Mouse (Mus musculus): ENCODE data around the gene Slc22a17. TPM values are rescaled to one million over a fixed set of nuclear protein-coding genes. Genes with fewer than 3 reads are reported as not detected.
A peak's percentile ranks its signal among the peaks of the same experiment; 100 is the strongest.

The Slc22a17 gene
- polyA plus RNA-seq, 1 experiment from 2014 or later: 114 TPM

DNA sequence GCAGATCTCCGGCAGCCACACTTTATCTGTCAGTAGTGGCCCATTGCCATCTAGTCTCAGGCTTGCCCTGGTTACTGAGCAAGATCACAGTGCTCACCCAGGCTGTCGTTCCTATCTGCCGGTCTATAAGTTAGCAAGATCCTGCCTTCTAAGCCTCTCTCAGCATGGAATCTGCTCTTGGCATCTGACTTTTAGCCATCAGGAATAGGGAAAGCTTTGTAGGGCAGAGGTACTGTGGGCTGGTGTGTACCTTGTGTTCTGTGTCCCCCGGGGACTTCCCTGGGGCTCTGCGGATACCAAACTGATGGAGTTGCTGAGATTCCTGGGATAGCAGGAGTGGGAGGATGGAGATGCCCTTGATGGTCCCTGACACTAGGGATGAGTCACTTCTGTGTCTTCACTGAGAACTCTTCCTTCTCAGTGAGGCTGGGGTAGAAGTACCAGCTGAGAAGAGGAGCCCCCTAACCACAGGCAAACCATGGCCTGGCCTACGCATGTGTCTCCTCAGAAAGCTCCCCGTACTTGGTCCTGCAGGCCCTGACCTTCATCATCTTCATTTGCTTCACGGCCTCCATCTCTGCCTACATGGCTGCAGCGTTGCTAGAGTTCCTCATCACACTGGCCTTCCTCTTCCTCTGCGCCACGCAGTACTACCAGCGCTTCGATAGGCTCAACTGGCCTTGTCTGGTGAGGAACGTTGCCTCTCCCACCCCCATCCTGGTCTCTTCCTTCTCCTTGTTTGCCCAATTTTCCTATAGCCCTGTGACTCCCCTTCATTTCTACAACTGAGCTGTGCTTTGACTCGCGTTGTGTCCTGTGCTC, 24.6 kb upstream of the Slc22a17 start:
- no peaks in the 10 kb centered on the region for H3K36me3 ChIP-seq
- H3K4me1 ChIP-seq: peaks cover 19% of the 10 kb centered on the region
- H3K27ac ChIP-seq: no peak overlapping the region
- H3K9ac ChIP-seq: no peak overlapping the region
- no peak for ATAC-seq (ENCODE audit: insufficient number of reproducible peaks, insufficient read depth, low FRiP score, low TSS enrichment)
- H3K27me3 ChIP-seq: no peaks in the 10 kb centered on the region
- H3K9me3 ChIP-seq: no peaks in the 10 kb centered on the region
- no peak overlapping the region for H3K4me2 ChIP-seq (replicated peaks)
- WGBS: 89% methylated on average over 16 of the region's 16 CpGs
- H3K4me3 ChIP-seq: no peak overlapping the region

DNA sequence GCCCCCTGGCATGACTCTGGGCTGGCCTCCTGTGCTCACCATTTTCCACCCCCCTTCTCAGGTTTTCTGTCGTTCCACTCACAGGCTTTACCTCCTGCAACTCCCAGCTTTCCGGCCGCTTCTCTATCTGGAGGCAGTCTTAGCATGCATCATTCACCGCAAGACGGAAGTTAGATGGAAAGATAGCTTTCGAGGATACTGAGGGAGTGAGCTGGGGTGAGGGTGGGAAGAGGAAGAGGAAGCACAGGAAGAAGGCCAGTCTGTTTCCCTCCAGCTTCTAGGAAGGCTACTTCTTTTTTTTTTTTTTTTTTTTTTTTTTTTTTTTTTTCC, 23.9 kb upstream of the Slc22a17 start:
- Histone ChIP-seq H3K9me3 (no peaks in the 10 kb centered on the region), H3K4me1 (peaks cover 19% of the 10 kb centered on the region), H3K4me2 (replicated peaks) (peak overlapping the region; percentile 16; the same call in 1 of the 2 replicates), H3K36me3 (no peaks in the 10 kb centered on the region), H3K27me3 (no peaks in the 10 kb centered on the region), H3K9ac (peak overlapping the region; percentile 42; the same call in 1 of the 2 replicates), H3K27ac (peak overlapping the region; percentile 78), H3K4me3 (no peak overlapping the region)
- 30% methylated on average over 6 of the region's 6 CpGs for WGBS
- ATAC-seq (ENCODE audit: insufficient number of reproducible peaks, insufficient read depth, low FRiP score, low TSS enrichment): no peak

DNA sequence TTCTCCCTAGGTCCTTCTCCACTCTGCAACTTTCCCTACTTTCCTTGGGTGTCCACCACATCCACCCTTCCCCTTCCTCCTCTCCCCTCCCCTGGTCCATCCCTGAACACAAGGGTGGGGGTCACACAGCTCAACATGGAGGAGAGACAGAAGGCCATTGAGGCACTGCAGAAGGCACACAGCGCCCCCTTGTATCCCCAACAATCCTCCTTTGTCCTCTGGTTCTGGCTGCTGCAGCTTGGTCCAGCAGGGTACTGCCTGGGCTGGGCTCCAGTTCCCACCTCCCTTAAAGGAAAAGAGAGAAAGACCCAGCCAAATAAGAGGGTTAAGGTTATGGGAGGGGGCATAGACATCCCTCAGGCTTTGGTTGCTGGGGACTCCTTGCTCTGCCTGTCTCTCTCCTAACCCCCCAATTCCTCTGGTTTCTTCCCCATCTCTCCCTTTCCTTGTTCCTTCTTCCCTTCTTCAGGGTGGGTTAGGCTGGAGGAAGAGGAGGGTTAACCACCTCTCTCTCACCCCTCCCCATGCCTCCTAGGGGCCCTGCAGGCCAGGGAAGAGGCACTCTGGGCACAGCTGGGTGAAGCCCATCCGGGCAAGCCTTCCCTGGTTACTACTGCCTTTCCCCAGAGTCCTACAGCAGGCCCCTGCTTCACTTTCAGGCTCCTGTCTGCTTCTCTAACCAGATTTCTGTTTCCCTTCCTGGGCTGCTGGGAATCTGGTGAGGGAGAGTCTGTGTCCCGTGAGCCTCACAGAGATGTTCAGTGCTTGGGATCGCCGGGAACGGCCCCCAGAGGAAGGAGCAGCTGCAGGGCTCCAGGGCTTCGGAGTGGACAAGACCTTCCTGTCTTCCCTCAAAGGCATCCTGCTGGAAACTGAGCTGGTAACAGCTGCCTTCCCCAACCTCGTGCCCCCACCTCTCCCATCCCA, 23.2 kb upstream of the Slc22a17 start, which contains the start of gene Cmtm5:
Gene Cmtm5, plus strand, starts transcription at position 358 of the 927 bp plus-strand sequence.
- peak; percentile 25; the same call in 1 of the 2 replicates for ATAC-seq (ENCODE audit: insufficient number of reproducible peaks, insufficient read depth, low FRiP score, low TSS enrichment)
- H3K36me3 ChIP-seq: no peaks in the 10 kb centered on the region
- H3K9me3 ChIP-seq: no peaks in the 10 kb centered on the region
- no peaks in the 10 kb centered on the region for H3K27me3 ChIP-seq
- H3K4me1 ChIP-seq: peaks cover 19% of the 10 kb centered on the region
- peak within 1 kb of the TSS; percentile 42; the same call in 1 of the 2 replicates for H3K9ac ChIP-seq
- no peak within 1 kb of the TSS for H3K4me3 ChIP-seq
- peak within 1 kb of the TSS; percentile 78 for H3K27ac ChIP-seq
- peak within 1 kb of the TSS; percentile 16; the same call in 1 of the 2 replicates for H3K4me2 ChIP-seq (replicated peaks)
- WGBS: 14% methylated on average over 8 of the region's 8 CpGs

DNA sequence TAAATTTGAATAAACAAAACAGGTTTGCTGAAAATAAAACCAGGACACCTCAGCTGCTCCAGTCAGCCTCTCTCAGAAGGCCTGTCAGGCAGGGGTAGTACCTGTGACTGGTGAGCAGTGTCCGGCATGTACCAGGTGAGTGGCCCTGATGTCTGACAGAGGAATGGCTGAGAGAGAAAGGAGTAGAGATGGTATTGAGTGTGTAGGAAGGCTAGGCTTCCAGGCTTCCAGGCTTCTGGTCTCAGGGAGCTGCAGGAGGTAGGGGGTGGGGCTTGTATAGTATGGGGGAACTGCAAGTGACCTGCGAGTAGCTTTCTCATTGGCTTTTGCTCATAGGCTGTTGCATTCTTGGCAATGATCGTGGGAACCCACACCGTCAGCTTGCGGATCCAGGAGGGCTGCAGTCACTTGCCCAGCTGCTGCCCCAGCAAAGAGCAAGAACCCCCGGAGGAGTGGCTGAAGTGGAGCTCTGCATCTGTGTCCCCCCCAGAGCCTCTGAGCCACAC, 19.8 kb upstream of the Slc22a17 start, which contains the start of gene Il25:
Gene Il25, plus strand, starts transcription at position 51 of the 506 bp plus-strand sequence.
- no peak within 1 kb of the TSS for H3K9ac ChIP-seq
- ATAC-seq (ENCODE audit: insufficient number of reproducible peaks, insufficient read depth, low FRiP score, low TSS enrichment): no peak
- no peak within 1 kb of the TSS for H3K27ac ChIP-seq
- 29% methylated on average over 6 of the region's 6 CpGs for WGBS
- H3K36me3 ChIP-seq: no peaks in the 10 kb centered on the region
- peaks cover 22% of the 10 kb centered on the region for H3K4me1 ChIP-seq
- no peak within 1 kb of the TSS for H3K4me3 ChIP-seq
- H3K9me3 ChIP-seq: no peaks in the 10 kb centered on the region
- no peak within 1 kb of the TSS; the same call in 1 of the 2 replicates for H3K4me2 ChIP-seq (replicated peaks)
- no peaks in the 10 kb centered on the region for H3K27me3 ChIP-seq

DNA sequence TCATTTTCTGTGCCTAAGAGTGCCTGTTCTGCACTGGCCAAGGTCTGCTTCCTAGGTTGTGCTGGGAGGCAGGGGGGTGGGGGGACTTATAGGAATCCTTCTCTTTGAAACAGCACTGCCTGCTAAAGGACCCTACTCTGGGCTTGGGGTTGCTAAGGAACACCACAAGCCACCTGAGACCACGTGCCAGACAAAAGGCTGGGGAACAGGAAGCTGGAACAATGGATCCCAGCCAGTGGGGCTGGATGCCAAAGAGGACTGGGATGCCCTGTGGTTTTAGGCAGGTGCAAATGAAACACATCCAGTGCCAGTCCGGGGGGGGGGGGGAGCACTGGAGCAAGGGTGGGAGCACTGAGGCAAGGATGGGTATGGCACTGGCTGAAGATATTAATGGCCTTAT, 17.5 kb upstream of the Slc22a17 start:
- H3K27me3 ChIP-seq: no peaks in the 10 kb centered on the region
- no peak overlapping the region for H3K27ac ChIP-seq
- H3K4me2 ChIP-seq (replicated peaks): no peak overlapping the region
- H3K36me3 ChIP-seq: no peaks in the 10 kb centered on the region
- H3K4me1 ChIP-seq: peaks cover 19% of the 10 kb centered on the region
- no peaks in the 10 kb centered on the region for H3K9me3 ChIP-seq
- no peak overlapping the region for H3K4me3 ChIP-seq
- WGBS: 26% methylated on average over 2 of the region's 2 CpGs
- no peak for ATAC-seq (ENCODE audit: insufficient number of reproducible peaks, insufficient read depth, low FRiP score, low TSS enrichment)
- H3K9ac ChIP-seq: no peak overlapping the region

DNA sequence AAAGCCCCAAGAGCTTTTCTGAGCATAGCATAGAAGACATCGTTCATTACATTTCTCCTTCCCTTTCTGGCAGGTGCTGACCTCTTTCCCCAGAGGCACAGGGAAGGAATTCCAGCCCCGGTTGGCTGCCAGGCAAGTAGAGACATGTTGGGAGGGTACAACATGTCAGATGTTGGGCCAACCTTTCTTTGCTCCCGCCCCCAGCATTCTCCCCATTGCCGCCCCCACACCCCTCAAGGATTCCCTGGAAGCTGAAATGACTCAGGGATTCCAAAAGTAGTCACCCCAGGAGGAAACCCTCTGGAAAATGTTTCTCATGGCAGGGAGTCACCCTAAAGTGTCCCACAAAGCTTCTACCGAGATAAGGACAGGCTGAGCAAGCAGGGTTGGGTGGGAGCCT, 16.9 kb upstream of the Slc22a17 start:
- Histone ChIP-seq H3K4me2 (replicated peaks) (no peak overlapping the region), H3K9me3 (no peaks in the 10 kb centered on the region), H3K27ac (no peak overlapping the region), H3K4me1 (peaks cover 24% of the 10 kb centered on the region), H3K4me3 (no peak overlapping the region), H3K36me3 (no peaks in the 10 kb centered on the region), H3K27me3 (no peaks in the 10 kb centered on the region), H3K9ac (no peak overlapping the region)
- 67% methylated on average over 5 of the region's 5 CpGs for WGBS
- no peak for ATAC-seq (ENCODE audit: insufficient number of reproducible peaks, insufficient read depth, low FRiP score, low TSS enrichment)

DNA sequence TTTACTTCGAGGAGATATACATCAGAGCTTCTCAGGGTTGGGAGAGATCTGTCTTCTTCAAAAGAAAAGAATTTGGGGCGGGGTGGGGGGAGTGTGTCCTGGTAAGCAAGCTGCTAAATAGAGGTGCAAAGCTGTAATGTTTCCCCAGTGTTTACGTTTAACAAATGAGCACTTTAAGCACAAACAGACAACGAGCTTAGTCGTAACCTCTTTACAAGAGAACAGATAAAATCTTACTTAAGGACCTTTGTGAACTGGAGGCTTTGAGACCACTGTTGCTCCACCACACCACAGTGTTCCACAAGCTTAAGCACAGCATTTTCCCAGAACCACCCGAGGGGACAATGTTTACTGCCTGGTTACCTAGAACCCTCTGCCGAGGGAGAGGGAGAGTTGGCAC, 14.4 kb upstream of the Slc22a17 start:
- 12% methylated on average over 7 of the region's 7 CpGs for WGBS
- no peak for ATAC-seq (ENCODE audit: insufficient number of reproducible peaks, insufficient read depth, low FRiP score, low TSS enrichment)
- Histone ChIP-seq H3K4me3 (peak overlapping the region; percentile 51), H3K9ac (peak overlapping the region; percentile 84), H3K4me2 (replicated peaks) (peak overlapping the region; percentile 71), H3K36me3 (peaks cover 3% of the 10 kb centered on the region), H3K27ac (peak overlapping the region; percentile 99), H3K9me3 (0 out of 2 replicates have a peak, but pooled peaks cover under 1% of the 10 kb centered on the region), H3K4me1 (peaks cover 30% of the 10 kb centered on the region), H3K27me3 (no peaks in the 10 kb centered on the region)

DNA sequence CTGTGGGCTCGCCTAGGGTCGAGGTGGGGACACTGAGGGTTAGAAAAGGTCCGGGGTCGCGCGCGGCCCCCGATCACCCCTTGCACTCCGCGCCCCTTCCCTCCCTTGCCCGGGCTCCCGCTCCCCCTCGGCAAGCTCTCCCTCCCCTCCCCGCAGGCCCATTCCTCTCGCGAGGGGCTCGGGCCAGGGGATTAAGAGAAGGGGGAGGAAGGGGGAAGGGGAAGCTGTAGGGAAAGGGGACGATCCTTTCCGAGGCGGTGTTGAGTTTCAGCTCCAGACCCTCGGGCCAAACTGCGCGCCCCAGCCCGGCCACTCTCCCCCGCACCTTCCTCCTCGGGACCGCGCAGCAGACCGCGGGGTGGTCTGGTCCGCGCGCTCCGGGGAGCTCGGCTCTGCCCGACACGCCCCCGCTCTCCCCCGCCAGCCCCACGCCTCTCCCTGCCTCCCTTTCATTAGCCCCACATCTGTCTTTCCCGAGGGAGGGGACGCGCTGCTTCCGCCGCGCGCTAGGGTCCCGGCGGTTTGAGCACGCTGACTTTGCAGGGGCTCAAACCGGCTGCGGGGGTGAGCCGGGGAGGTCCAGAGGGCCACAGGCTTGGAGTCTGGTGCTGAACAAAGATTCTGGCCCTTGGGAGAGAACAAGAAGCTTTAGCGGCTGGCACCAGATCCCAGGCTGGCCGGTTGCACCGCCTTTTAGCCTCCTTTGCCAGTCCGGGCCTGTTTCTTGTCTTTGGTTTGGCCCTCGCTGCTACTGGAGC, 13.6 kb upstream of the Slc22a17 start:
- Histone ChIP-seq H3K27ac (peak overlapping the region; percentile 99), H3K4me2 (replicated peaks) (peak overlapping the region; percentile 71), H3K9me3 (peaks cover 8% of the 10 kb centered on the region), H3K27me3 (no peaks in the 10 kb centered on the region), H3K36me3 (peaks cover 10% of the 10 kb centered on the region), H3K4me1 (peaks cover 30% of the 10 kb centered on the region), H3K4me3 (peak overlapping the region; percentile 51), H3K9ac (peak overlapping the region; percentile 84)
- WGBS: under 1% methylated on average over 52 of the region's 58 CpGs
- ATAC-seq (ENCODE audit: insufficient number of reproducible peaks, insufficient read depth, low FRiP score, low TSS enrichment): peak; percentile 76

DNA sequence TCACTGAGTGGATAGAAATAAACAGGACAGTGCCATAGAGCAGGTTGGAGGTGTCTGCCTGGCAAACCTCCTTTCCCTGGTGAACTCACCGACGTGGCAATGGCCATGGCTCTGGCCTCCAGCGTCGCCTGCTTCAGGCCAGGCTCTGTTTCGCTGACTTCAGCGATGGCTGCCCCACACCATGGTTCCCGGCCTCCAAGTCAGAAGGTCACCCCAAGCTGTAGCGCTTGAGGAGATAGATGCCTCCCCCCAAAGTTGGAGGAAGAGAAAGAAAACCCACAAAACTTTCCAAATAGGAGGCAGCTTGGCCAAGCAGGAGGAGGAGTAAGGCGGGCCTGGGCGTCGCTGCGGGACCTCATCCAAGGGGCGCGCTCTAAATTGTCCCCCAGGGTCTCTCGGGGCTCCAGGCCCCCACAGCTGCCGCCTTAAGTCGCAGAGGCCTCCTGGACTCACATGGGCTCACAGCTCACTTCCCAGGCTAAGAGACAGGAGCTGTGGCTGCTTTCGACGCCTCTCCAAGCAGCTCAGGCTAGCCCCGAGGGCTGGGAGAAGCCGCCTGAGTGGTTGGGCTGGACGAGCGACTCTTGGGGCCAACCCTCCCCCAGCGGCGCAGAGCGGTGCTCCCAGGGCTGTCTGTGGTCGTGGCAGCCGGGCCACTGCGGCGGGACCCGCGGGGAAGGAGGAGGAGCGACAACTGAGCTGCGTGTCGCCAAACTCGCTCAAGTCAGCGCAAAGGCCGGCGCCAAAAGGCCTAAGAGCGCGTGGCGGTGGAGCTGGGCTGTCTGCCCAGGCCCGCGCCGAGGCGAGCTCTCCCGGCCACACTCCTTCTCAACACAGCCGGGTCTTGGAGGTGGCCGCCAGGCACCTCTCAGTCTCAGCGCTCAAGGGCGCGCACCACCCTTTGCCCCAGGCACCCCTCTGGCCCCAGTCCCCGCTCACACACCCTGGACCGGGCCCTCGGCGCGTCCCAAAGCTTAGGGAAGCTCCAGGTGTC, 12.7 kb upstream of the Slc22a17 start, which contains the start of gene Efs:
Gene Efs, minus strand, starts transcription at position 778 of the 994 bp plus-strand sequence.
- WGBS: 1% methylated on average over 57 of the region's 57 CpGs
- peak; percentile 53 for ATAC-seq (ENCODE audit: insufficient number of reproducible peaks, insufficient read depth, low FRiP score, low TSS enrichment)

More for the DNA sequence above, 12.7 kb upstream of the Slc22a17 start, which contains the start of gene Efs:
- Histone ChIP-seq H3K9me3 (peaks cover 17% of the 10 kb centered on the region), H3K27ac (peak within 1 kb of the TSS; percentile 99), H3K4me2 (replicated peaks) (peak within 1 kb of the TSS; percentile 71), H3K27me3 (no peaks in the 10 kb centered on the region), H3K4me1 (peaks cover 30% of the 10 kb centered on the region), H3K4me3 (peak within 1 kb of the TSS; percentile 51), H3K9ac (peak within 1 kb of the TSS; percentile 84), H3K36me3 (peaks cover 20% of the 10 kb centered on the region)
